Mouse (Mus musculus): Measurements from ENCODE around the gene AI413582. TPM values are rescaled to one million over a fixed set of nuclear protein-coding genes. Genes with fewer than 3 reads are reported as not detected.

AI413582 gene
- polyA plus RNA-seq, 1 experiment from 2014 or later: 21.9 TPM

DNA sequence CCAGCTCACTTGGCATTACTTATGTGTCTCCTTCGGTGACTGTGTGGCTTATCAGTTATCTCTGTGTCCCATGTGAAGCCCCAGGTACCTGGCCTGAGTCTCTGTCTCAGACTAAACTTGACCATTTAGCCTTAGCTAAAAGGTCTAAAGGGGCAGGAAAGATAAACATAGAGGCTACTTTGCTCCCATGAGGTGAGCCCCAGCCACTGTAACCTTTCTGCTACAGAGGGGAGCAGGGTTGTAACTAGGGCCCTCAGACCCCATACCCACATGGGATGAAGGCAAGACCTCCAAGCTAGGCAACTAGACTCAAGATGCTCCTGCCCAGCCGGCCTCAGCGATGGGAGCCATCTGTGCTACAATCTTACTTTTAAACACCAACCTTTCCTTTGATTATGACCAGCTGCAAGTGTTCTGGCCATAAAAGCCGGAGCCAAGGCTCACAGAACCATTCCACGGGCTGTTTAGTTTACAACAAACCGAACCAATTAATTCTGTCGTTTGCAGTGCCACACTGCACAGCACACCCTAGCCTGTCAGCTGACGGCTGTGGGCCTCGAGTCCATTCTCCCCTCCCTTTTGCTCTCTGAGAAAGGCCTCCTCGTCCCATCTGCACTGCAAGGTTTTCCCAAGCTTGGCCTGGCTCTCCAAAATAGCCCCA is 9.7 kb upstream of the AI413582 start:
- Histone ChIP-seq H3K9me3 (replicated peaks) (no peaks in the 10 kb centered on the region), H3K27me3 (no peaks in the 10 kb centered on the region), H3K9ac (no peak overlapping the region), H3K27ac (no peak overlapping the region), H3K36me3 (peaks cover 58% of the 10 kb centered on the region), H3K4me2 (replicated peaks) (no peak overlapping the region), H3K4me1 (no peaks in the 10 kb centered on the region), H3K4me3 (no peak overlapping the region)
- ATAC-seq (ENCODE audit: low FRiP score): no peak
- 90% methylated on average over 10 of the region's 10 CpGs for WGBS

GRCm38 (mm10) chr17:27574470-27575115 is 9.0 kb upstream of the AI413582 start:
- Histone ChIP-seq H3K4me3 (no peak overlapping the region), H3K27me3 (no peaks in the 10 kb centered on the region), H3K27ac (no peak overlapping the region), H3K9ac (no peak overlapping the region), H3K4me1 (no peaks in the 10 kb centered on the region), H3K36me3 (peaks cover 53% of the 10 kb centered on the region), H3K4me2 (replicated peaks) (no peak overlapping the region), H3K9me3 (replicated peaks) (no peaks in the 10 kb centered on the region)
- ATAC-seq (ENCODE audit: low FRiP score): no peak
- WGBS: 93% methylated on average over 15 of the region's 16 CpGs

GRCm38 (mm10) chr17:27573772-27574320 is 8.3 kb upstream of the AI413582 start:
- Histone ChIP-seq H3K9ac (no peak overlapping the region), H3K4me2 (replicated peaks) (no peak overlapping the region), H3K4me3 (no peak overlapping the region), H3K36me3 (peaks cover 45% of the 10 kb centered on the region), H3K4me1 (no peaks in the 10 kb centered on the region), H3K27me3 (no peaks in the 10 kb centered on the region), H3K9me3 (replicated peaks) (no peaks in the 10 kb centered on the region), H3K27ac (no peak overlapping the region)
- WGBS: 90% methylated on average over 10 of the region's 10 CpGs
- no peak for ATAC-seq (ENCODE audit: low FRiP score)

GRCm38 (mm10) chr17:27571315-27571714 is 5.8 kb upstream of the AI413582 start:
- Histone ChIP-seq H3K4me3 (no peak overlapping the region), H3K27me3 (no peaks in the 10 kb centered on the region), H3K36me3 (peaks cover 27% of the 10 kb centered on the region), H3K9me3 (replicated peaks) (no peaks in the 10 kb centered on the region), H3K4me1 (peaks cover 4% of the 10 kb centered on the region), H3K4me2 (replicated peaks) (no peak overlapping the region), H3K9ac (no peak overlapping the region), H3K27ac (no peak overlapping the region)
- no peak for ATAC-seq (ENCODE audit: low FRiP score)
- WGBS: 80% methylated on average over 8 of the region's 8 CpGs

DNA sequence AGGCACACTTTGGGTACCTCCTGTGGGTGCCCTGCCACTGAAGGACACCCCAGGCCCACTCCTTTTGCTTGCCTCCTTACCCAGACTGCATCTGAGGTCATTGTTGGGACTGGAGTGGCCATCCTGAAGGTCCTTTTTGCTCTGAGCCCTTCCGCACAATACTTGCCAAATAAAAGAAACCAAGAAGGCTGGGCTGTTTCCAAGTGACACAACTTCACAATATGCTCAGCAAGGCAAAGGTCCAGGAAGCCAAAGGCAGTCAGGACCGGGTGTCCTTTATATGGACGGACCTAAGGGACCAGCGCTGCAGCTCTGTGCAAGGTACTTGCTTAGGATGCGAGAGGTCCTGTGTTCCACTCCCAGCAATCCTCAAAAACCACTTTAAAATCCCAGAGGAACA is 2.7 kb upstream of the AI413582 start:
- ATAC-seq (ENCODE audit: low FRiP score): no peak
- H3K27ac ChIP-seq: no peak overlapping the region
- no peaks in the 10 kb centered on the region for H3K9me3 ChIP-seq (replicated peaks)
- H3K4me3 ChIP-seq: no peak overlapping the region
- no peaks in the 10 kb centered on the region for H3K27me3 ChIP-seq
- peaks cover 20% of the 10 kb centered on the region for H3K4me1 ChIP-seq
- no peak overlapping the region for H3K9ac ChIP-seq
- WGBS: 87% methylated on average over 5 of the region's 5 CpGs
- H3K4me2 ChIP-seq (replicated peaks): no peak overlapping the region
- peaks cover 5% of the 10 kb centered on the region for H3K36me3 ChIP-seq

DNA sequence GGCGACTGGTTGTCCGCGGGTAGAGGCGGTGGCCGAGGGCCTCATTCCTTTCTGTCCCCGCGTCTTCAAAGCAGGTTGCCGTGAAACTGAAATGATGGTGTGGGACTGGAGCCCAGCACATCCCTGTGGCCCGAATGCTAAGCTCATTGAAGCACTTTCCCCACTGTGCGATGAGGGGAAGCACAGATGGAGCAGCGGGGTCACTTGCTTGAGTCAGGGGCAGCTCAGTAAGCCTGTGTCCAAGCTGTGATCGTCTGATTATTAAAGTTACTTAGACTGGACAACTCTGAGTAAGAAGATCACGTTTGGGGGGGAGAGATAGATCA is 349 bp upstream of the AI413582 start:
- no peaks in the 10 kb centered on the region for H3K9me3 ChIP-seq (replicated peaks)
- peak; percentile 49 for ATAC-seq (ENCODE audit: low FRiP score)
- H3K27ac ChIP-seq: peak overlapping the region; percentile 25; the same call in 1 of the 2 replicates
- peaks cover 25% of the 10 kb centered on the region for H3K4me1 ChIP-seq
- peak overlapping the region; percentile 90 for H3K4me2 ChIP-seq (replicated peaks)
- H3K9ac ChIP-seq: peak overlapping the region; percentile 66
- peak overlapping the region; percentile 60 for H3K4me3 ChIP-seq
- WGBS: under 1% methylated on average over 13 of the region's 13 CpGs
- no peaks in the 10 kb centered on the region for H3K27me3 ChIP-seq
- peaks cover 9% of the 10 kb centered on the region; the same call in 1 of the 2 replicates for H3K36me3 ChIP-seq

- Histone ChIP-seq H3K4me1 (peaks cover 28% of the 10 kb centered on the region), H3K4me3 (peak overlapping the region; percentile 60), H3K27ac (peak overlapping the region; percentile 62; the same call in 1 of the 2 replicates), H3K9ac (peak overlapping the region; percentile 67), H3K4me2 (replicated peaks) (peak overlapping the region; percentile 90), H3K9me3 (replicated peaks) (no peaks in the 10 kb centered on the region), H3K27me3 (no peaks in the 10 kb centered on the region), H3K36me3 (peaks cover 12% of the 10 kb centered on the region; the same call in 1 of the 2 replicates)
- WGBS: 9% methylated on average over 20 of the region's 20 CpGs
- no peak for ATAC-seq (ENCODE audit: low FRiP score)
Observed at GRCm38 (mm10) chr17:27564391-27565162, 979 bp downstream of the AI413582 start.

- H3K4me3 ChIP-seq: no peak overlapping the region
- H3K27me3 ChIP-seq: no peaks in the 10 kb centered on the region
- H3K4me2 ChIP-seq (replicated peaks): no peak overlapping the region
- H3K27ac ChIP-seq: no peak overlapping the region
- WGBS: 47% methylated on average over 7 of the region's 7 CpGs
- H3K4me1 ChIP-seq: peaks cover 34% of the 10 kb centered on the region
- no peak overlapping the region for H3K9ac ChIP-seq
- no peak for ATAC-seq (ENCODE audit: low FRiP score)
- no peaks in the 10 kb centered on the region for H3K9me3 ChIP-seq (replicated peaks)
- H3K36me3 ChIP-seq: peaks cover 12% of the 10 kb centered on the region; the same call in 1 of the 2 replicates
Observed at GRCm38 (mm10) chr17:27563771-27564244, 1.7 kb downstream of the AI413582 start.

GRCm38 (mm10) chr17:27561809-27562526 is 3.6 kb downstream of the AI413582 start:
- 51% methylated on average over 6 of the region's 11 CpGs for WGBS
- H3K4me3 ChIP-seq: no peak overlapping the region
- 0 out of 2 replicates have a peak overlapping the region, but pooled peaks have one; percentile 23 for H3K9ac ChIP-seq
- H3K4me1 ChIP-seq: peaks cover 50% of the 10 kb centered on the region
- peaks cover 12% of the 10 kb centered on the region; the same call in 1 of the 2 replicates for H3K36me3 ChIP-seq
- H3K9me3 ChIP-seq (replicated peaks): no peaks in the 10 kb centered on the region
- H3K27ac ChIP-seq: no peak overlapping the region
- no peak overlapping the region for H3K4me2 ChIP-seq (replicated peaks)
- ATAC-seq (ENCODE audit: low FRiP score): no peak
- H3K27me3 ChIP-seq: no peaks in the 10 kb centered on the region

GRCm38 (mm10) chr17:27560926-27561480 is 4.6 kb downstream of the AI413582 start:
- 86% methylated on average over 13 of the region's 13 CpGs for WGBS
- peaks cover 12% of the 10 kb centered on the region; the same call in 1 of the 2 replicates for H3K36me3 ChIP-seq
- no peak overlapping the region for H3K4me3 ChIP-seq
- no peak overlapping the region for H3K27ac ChIP-seq
- no peak for ATAC-seq (ENCODE audit: low FRiP score)
- H3K9ac ChIP-seq: no peak overlapping the region
- no peak overlapping the region for H3K4me2 ChIP-seq (replicated peaks)
- H3K4me1 ChIP-seq: peaks cover 44% of the 10 kb centered on the region
- no peaks in the 10 kb centered on the region for H3K27me3 ChIP-seq
- H3K9me3 ChIP-seq (replicated peaks): no peaks in the 10 kb centered on the region

GRCm38 (mm10) chr17:27559596-27559995 is 6.0 kb downstream of the AI413582 start:
- Histone ChIP-seq H3K9ac (no peak overlapping the region), H3K9me3 (replicated peaks) (no peaks in the 10 kb centered on the region), H3K4me2 (replicated peaks) (no peak overlapping the region), H3K4me3 (no peak overlapping the region), H3K27ac (no peak overlapping the region), H3K27me3 (0 out of 2 replicates have a peak, but pooled peaks cover 6% of the 10 kb centered on the region), H3K36me3 (peaks cover 12% of the 10 kb centered on the region; the same call in 1 of the 2 replicates), H3K4me1 (peaks cover 48% of the 10 kb centered on the region)
- WGBS: 69% methylated on average over 12 of the region's 12 CpGs
- ATAC-seq (ENCODE audit: low FRiP score): no peak
